Mouse (Mus musculus) right cerebral cortex, postnatal 10 days (tissue): ENCODE measurements at regions not wholly inside any gene's neighbourhood (a gene's known extent, or its start where the extent isn't known, plus 50 kb on each side); places are given as distances from the start of the nearest gene placed in this dataset.
A peak's percentile ranks its signal among the peaks of the same experiment; 100 is the strongest.

Source experiments
- DNase-seq, 2 experiments: peaks; one replicate each; pipeline ENCODE4 v3.0.0; 2021; ENCODE audit warnings: low spot score in 2 of 2

GRCm38 (mm10) chr6:36004701-36005100 lies 383.2 kb upstream of the Chrm2 start:
- peak; percentile 28 to 36 for DNase-seq

- no peak for DNase-seq
These were observed 385.8 kb upstream of the Chrm2 start for GRCm38 (mm10) chr6:36002090-36002489.

- DNase-seq: peak; percentile 81 to 91
These were observed 399.0 kb upstream of the Chrm2 start for GRCm38 (mm10) chr6:35988891-35989290.

- DNase-seq: no peak
These were observed 400.4 kb upstream of the Mtpn start for GRCm38 (mm10) chr6:35940071-35940470.

- no peak for DNase-seq
These were observed 384.5 kb upstream of the Mtpn start for GRCm38 (mm10) chr6:35924189-35924588.

GRCm38 (mm10) chr6:35897990-35898389 lies 358.3 kb upstream of the Mtpn start:
- no peak for DNase-seq

GRCm38 (mm10) chr6:35895692-35896091 lies 356.0 kb upstream of the Mtpn start:
- DNase-seq: no peak

- no peak for DNase-seq
These were observed 335.0 kb upstream of the Mtpn start for GRCm38 (mm10) chr6:35874671-35875070.

- DNase-seq: no peak
These were observed 331.7 kb upstream of the Mtpn start for GRCm38 (mm10) chr6:35871388-35871787.

- DNase-seq: no peak
These were observed 324.5 kb upstream of the Mtpn start for GRCm38 (mm10) chr6:35864218-35864617.

GRCm38 (mm10) chr6:35853993-35854392 lies 314.3 kb upstream of the Mtpn start:
- no peak for DNase-seq

- DNase-seq: no peak
These were observed 277.0 kb upstream of the Mtpn start for GRCm38 (mm10) chr6:35816657-35817056.

- DNase-seq: no peak
These were observed 274.8 kb upstream of the Mtpn start for GRCm38 (mm10) chr6:35814476-35814875.

GRCm38 (mm10) chr6:35805738-35806137 lies 266.1 kb upstream of the Mtpn start:
- no peak for DNase-seq

- DNase-seq: no peak
These were observed 264.4 kb upstream of the Mtpn start for GRCm38 (mm10) chr6:35804041-35804440.

- no peak for DNase-seq
These were observed 240.0 kb upstream of the Mtpn start for GRCm38 (mm10) chr6:35779706-35780105.

- no peak for DNase-seq
These were observed 231.2 kb upstream of the Mtpn start for GRCm38 (mm10) chr6:35770907-35771306.

- no peak for DNase-seq
These were observed 220.0 kb upstream of the Mtpn start for GRCm38 (mm10) chr6:35759606-35760246.

- DNase-seq: no peak
These were observed 206.3 kb upstream of the Mtpn start for GRCm38 (mm10) chr6:35746034-35746433.

GRCm38 (mm10) chr6:35705587-35705986 lies 165.9 kb upstream of the Mtpn start:
- DNase-seq: peak in 1 of 2 experiments; percentile 24

GRCm38 (mm10) chr6:35667062-35667461 lies 127.4 kb upstream of the Mtpn start:
- DNase-seq: no peak

- no peak for DNase-seq
These were observed 111.7 kb upstream of the Mtpn start for GRCm38 (mm10) chr6:35651401-35651800.

- DNase-seq: no peak
These were observed 105.5 kb upstream of the Mtpn start for GRCm38 (mm10) chr6:35645210-35645609.

- no peak for DNase-seq
These were observed 101.0 kb upstream of the Mtpn start for GRCm38 (mm10) chr6:35640672-35641071.
